Mouse (Mus musculus) limb, embryonic 12.5 days (tissue): ENCODE results near the gene Kmt5a. TPM values are rescaled to one million over a fixed set of nuclear protein-coding genes. Genes with fewer than 3 reads are reported as not detected.

Experiments used
- ATAC-seq: fragments of 200-750 bp; cut with Nextera tagmentation; 2 replicates; pipeline ENCODE4 v1.8.0; 2017; ENCODE audit warnings: low read depth, moderate TSS enrichment; ENCODE audit not compliant: insufficient number of reproducible peaks, insufficient read depth, low FRiP score, low TSS enrichment
- H3K27ac ChIP-seq: fragments of 300-500 bp; sonication (generic); 2 replicates; pipeline ENCODE4 v1.5.1; 2016; ENCODE audit warnings: mild to moderate bottlenecking, moderate library complexity
- H3K27me3 ChIP-seq: fragments of 300-500 bp; sonication (generic); 2 replicates; pipeline ENCODE4 v1.6.1; 2016; ENCODE audit warnings: mild to moderate bottlenecking, moderate library complexity
- H3K36me3 ChIP-seq: fragments of 300-500 bp; sonication (generic); 2 replicates; pipeline ENCODE4 v1.6.1; 2016; ENCODE audit warnings: mild to moderate bottlenecking, moderate library complexity
- H3K4me1 ChIP-seq: fragments of 300-500 bp; sonication (generic); replicated peaks from 2 replicates; pipeline ENCODE4 v1.6.1; 2016
- H3K4me2 ChIP-seq: fragments of 300-500 bp; sonication (generic); 2 replicates; pipeline ENCODE4 v1.6.1; 2016; ENCODE audit warnings: mild to moderate bottlenecking, moderate library complexity
- H3K4me3 ChIP-seq: fragments of 300-500 bp; sonication (generic); replicated peaks from 2 replicates; pipeline ENCODE4 v1.5.1; 2016; ENCODE audit warnings: mild to moderate bottlenecking
- H3K9ac ChIP-seq: fragments of 300-500 bp; sonication (generic); replicated peaks from 2 replicates; pipeline ENCODE4 v1.6.1; 2016; ENCODE audit warnings: mild to moderate bottlenecking, moderate library complexity
- H3K9me3 ChIP-seq: fragments of 300-500 bp; sonication (generic); 2 replicates; pipeline ENCODE4 v1.6.1; 2016; ENCODE audit warnings: mild to moderate bottlenecking, moderate library complexity
- whole genome bisulfite sequencing: fragments of 180-500 bp; shearing (Covaris S2); methylation state at CpG from one replicate; pipeline ENCODE4 v1.1.7; 2016; 5-methylcytosine and 5-hydroxymethylcytosine counted together
- polyA plus RNA-seq: library from polyadenylated mRNA; unstranded; fragments of >200 nt; fragmentation: Nextera tagmentation; extraction: Ambion mirVana; gene quantifications from 2 replicates; pipeline ENCODE4 v1.2.1, GENCODE M21; 2016

The Kmt5a gene
- polyA plus RNA-seq, 1 experiment from 2014 or later, result 60.6 TPM

- Histone ChIP-seq H3K36me3 (peaks cover 88% of the 10 kb centered on the region), H3K27ac (no peak overlapping the region), H3K4me2 (no peak overlapping the region), H3K27me3 (no peaks in the 10 kb centered on the region), H3K4me1 (no peaks in the 10 kb centered on the region), H3K4me3 (no peak overlapping the region), H3K9ac (no peak overlapping the region), H3K9me3 (no peaks in the 10 kb centered on the region)
- ATAC-seq, result no peak
- WGBS, result 85% methylated on average over 5 of the region's 5 CpGs
These were observed 23.7 kb downstream of the Kmt5a start for GRCm38 (mm10) chr5:124463462-124463861.

GRCm38 (mm10) chr5:124464905-124465304, 25.2 kb downstream of the Kmt5a start:
- H3K27me3 ChIP-seq, result no peaks in the 10 kb centered on the region
- no peaks in the 10 kb centered on the region for H3K4me1 ChIP-seq
- H3K9ac ChIP-seq, result no peak overlapping the region
- H3K27ac ChIP-seq, result no peak overlapping the region
- no peak overlapping the region for H3K4me3 ChIP-seq
- no peak for ATAC-seq
- no peak overlapping the region for H3K4me2 ChIP-seq
- H3K36me3 ChIP-seq, result peaks cover 87% of the 10 kb centered on the region
- H3K9me3 ChIP-seq, result no peaks in the 10 kb centered on the region

- Histone ChIP-seq H3K4me3 (no peak overlapping the region), H3K27me3 (no peaks in the 10 kb centered on the region), H3K4me1 (no peaks in the 10 kb centered on the region), H3K4me2 (no peak overlapping the region), H3K9me3 (no peaks in the 10 kb centered on the region), H3K27ac (no peak overlapping the region), H3K36me3 (peaks cover 64% of the 10 kb centered on the region), H3K9ac (no peak overlapping the region)
- ATAC-seq, result no peak
- 88% methylated on average over 1 of the region's 1 CpGs for WGBS
These were observed 28.0 kb downstream of the Kmt5a start for GRCm38 (mm10) chr5:124467766-124468165.

- no peak overlapping the region for H3K4me3 ChIP-seq
- no peaks in the 10 kb centered on the region for H3K4me1 ChIP-seq
- 91% methylated on average over 7 of the region's 7 CpGs for WGBS
- no peaks in the 10 kb centered on the region for H3K27me3 ChIP-seq
- H3K4me2 ChIP-seq, result no peak overlapping the region
- ATAC-seq, result no peak
- peaks cover 60% of the 10 kb centered on the region for H3K36me3 ChIP-seq
- H3K27ac ChIP-seq, result no peak overlapping the region
- no peaks in the 10 kb centered on the region for H3K9me3 ChIP-seq
- no peak overlapping the region for H3K9ac ChIP-seq
These were observed 28.6 kb downstream of the Kmt5a start for GRCm38 (mm10) chr5:124468365-124468764.

GRCm38 (mm10) chr5:124469486-124469885, 29.8 kb downstream of the Kmt5a start:
- ATAC-seq, result no peak
- Histone ChIP-seq H3K9ac (no peak overlapping the region), H3K4me2 (no peak overlapping the region), H3K4me1 (no peaks in the 10 kb centered on the region), H3K36me3 (peaks cover 55% of the 10 kb centered on the region), H3K27me3 (no peaks in the 10 kb centered on the region), H3K4me3 (no peak overlapping the region), H3K27ac (no peak overlapping the region), H3K9me3 (no peaks in the 10 kb centered on the region)
- 85% methylated on average over 6 of the region's 6 CpGs for WGBS

GRCm38 (mm10) chr5:124470591-124471171, 31.0 kb downstream of the Kmt5a start:
- H3K4me2 ChIP-seq, result no peak overlapping the region
- H3K4me3 ChIP-seq, result no peak overlapping the region
- H3K4me1 ChIP-seq, result peaks cover 5% of the 10 kb centered on the region; the same call in 1 of the 2 replicates
- no peaks in the 10 kb centered on the region for H3K27me3 ChIP-seq
- WGBS, result 87% methylated on average over 6 of the region's 6 CpGs
- H3K36me3 ChIP-seq, result peaks cover 49% of the 10 kb centered on the region
- H3K27ac ChIP-seq, result no peak overlapping the region
- no peaks in the 10 kb centered on the region for H3K9me3 ChIP-seq
- no peak for ATAC-seq
- H3K9ac ChIP-seq, result no peak overlapping the region

- peak overlapping the region; percentile 78 for H3K27ac ChIP-seq
- ATAC-seq, result no peak
- H3K4me2 ChIP-seq, result peak overlapping the region; percentile 27; the same call in 1 of the 2 replicates
- peaks cover 25% of the 10 kb centered on the region for H3K4me1 ChIP-seq
- H3K4me3 ChIP-seq, result peak overlapping the region; percentile 76; the same call in 1 of the 2 replicates
- H3K36me3 ChIP-seq, result no peaks in the 10 kb centered on the region
- no peaks in the 10 kb centered on the region for H3K9me3 ChIP-seq
- no peak overlapping the region for H3K9ac ChIP-seq
- no peaks in the 10 kb centered on the region for H3K27me3 ChIP-seq
- WGBS, result 90% methylated on average over 1 of the region's 1 CpGs
These were observed 39.1 kb downstream of the Kmt5a start for GRCm38 (mm10) chr5:124478873-124479204.

GRCm38 (mm10) chr5:124480119-124480518, 40.4 kb downstream of the Kmt5a start:
- Histone ChIP-seq H3K9ac (no peak overlapping the region), H3K9me3 (no peaks in the 10 kb centered on the region), H3K4me1 (peaks cover 34% of the 10 kb centered on the region), H3K27ac (no peak overlapping the region), H3K36me3 (no peaks in the 10 kb centered on the region), H3K27me3 (no peaks in the 10 kb centered on the region), H3K4me3 (no peak overlapping the region), H3K4me2 (no peak overlapping the region)
- 80% methylated on average over 4 of the region's 4 CpGs for whole genome bisulfite sequencing
- ATAC-seq, result no peak

GRCm38 (mm10) chr5:124481714-124482113, 42.0 kb downstream of the Kmt5a start:
- Histone ChIP-seq H3K27me3 (no peaks in the 10 kb centered on the region), H3K4me2 (no peak overlapping the region), H3K36me3 (no peaks in the 10 kb centered on the region), H3K4me3 (no peak overlapping the region), H3K9me3 (no peaks in the 10 kb centered on the region), H3K4me1 (peaks cover 21% of the 10 kb centered on the region), H3K9ac (no peak overlapping the region), H3K27ac (no peak overlapping the region)
- 89% methylated on average over 4 of the region's 4 CpGs for WGBS
- no peak for ATAC-seq

GRCm38 (mm10) chr5:124482436-124482965, 42.8 kb downstream of the Kmt5a start:
- Histone ChIP-seq H3K4me2 (peak overlapping the region; percentile 78), H3K27me3 (no peaks in the 10 kb centered on the region), H3K9ac (peak overlapping the region; percentile 84), H3K4me1 (peaks cover 15% of the 10 kb centered on the region), H3K4me3 (peak overlapping the region; percentile 59), H3K36me3 (peaks cover 3% of the 10 kb centered on the region; the same call in 1 of the 2 replicates), H3K9me3 (no peaks in the 10 kb centered on the region), H3K27ac (peak overlapping the region; percentile 99)
- WGBS, result 6% methylated on average over 13 of the region's 13 CpGs
- no peak for ATAC-seq

- peak; percentile 89 for ATAC-seq
- peak within 1 kb of the TSS; percentile 84 for H3K9ac ChIP-seq
- peak within 1 kb of the TSS; percentile 99 for H3K27ac ChIP-seq
- no peaks in the 10 kb centered on the region for H3K27me3 ChIP-seq
- WGBS, result under 1% methylated on average over 48 of the region's 48 CpGs
- H3K4me2 ChIP-seq, result peak within 1 kb of the TSS; percentile 78
- no peaks in the 10 kb centered on the region for H3K9me3 ChIP-seq
- peak within 1 kb of the TSS; percentile 59 for H3K4me3 ChIP-seq
- peaks cover 6% of the 10 kb centered on the region; the same call in 1 of the 2 replicates for H3K36me3 ChIP-seq
- H3K4me1 ChIP-seq, result peaks cover 15% of the 10 kb centered on the region
These were observed 43.4 kb downstream of the Kmt5a start, which contains the start of gene Snrnp35 for GRCm38 (mm10) chr5:124482966-124483654. Snrnp35 (plus strand) TSS chr5:124483134.
